Mouse (Mus musculus) heart, embryonic 11.5 days (tissue): ENCODE measurements around the gene Slmap. TPM values are rescaled to one million over a fixed set of nuclear protein-coding genes. Genes with fewer than 3 reads are reported as not detected.

ENCODE experiments used
- ATAC-seq: fragments of 200-750 bp; cut with Nextera tagmentation; replicated peaks from 2 replicates; pipeline ENCODE4 v1.8.0; 2017; ENCODE audit warnings: moderate library complexity; ENCODE audit not compliant: insufficient number of reproducible peaks, low FRiP score, low TSS enrichment
- H3K27ac ChIP-seq: fragments of 300-500 bp; sonication (generic); 2 replicates; pipeline ENCODE4 v1.5.1; 2014; ENCODE audit warnings: mild to moderate bottlenecking, low read depth, low read length
- H3K27me3 ChIP-seq: fragments of 300-500 bp; sonication (generic); 2 replicates; pipeline ENCODE4 v1.6.1; 2014; ENCODE audit warnings: mild to moderate bottlenecking, low read length, mixed read lengths; ENCODE audit not compliant: control insufficient read depth, insufficient read depth
- H3K36me3 ChIP-seq: fragments of 300-500 bp; sonication (generic); 2 replicates; pipeline ENCODE4 v1.6.1; 2014; ENCODE audit warnings: mild to moderate bottlenecking, low read length, moderate library complexity, mixed read lengths; ENCODE audit not compliant: control insufficient read depth, insufficient read depth
- H3K4me1 ChIP-seq: fragments of 300-500 bp; sonication (generic); 2 replicates; pipeline ENCODE4 v1.6.1; 2014; ENCODE audit warnings: low read length; ENCODE audit not compliant: control insufficient read depth, insufficient read depth
- H3K4me2 ChIP-seq: fragments of 300-500 bp; sonication (generic); 2 replicates; pipeline ENCODE4 v1.6.1; 2014; ENCODE audit warnings: mild to moderate bottlenecking, moderate library complexity
- H3K4me3 ChIP-seq: fragments of 300-500 bp; sonication (generic); 2 replicates; pipeline ENCODE4 v1.5.1; 2014; ENCODE audit warnings: low read depth, low read length
- H3K9ac ChIP-seq: fragments of 300-500 bp; sonication (generic); 2 replicates; pipeline ENCODE4 v1.6.1; 2014; ENCODE audit warnings: mild to moderate bottlenecking, low read depth, low read length, moderate library complexity
- H3K9me3 ChIP-seq: fragments of 300-500 bp; sonication (generic); replicated peaks from 2 replicates; pipeline ENCODE4 v1.6.1; 2016; ENCODE audit warnings: low read length; ENCODE audit not compliant: control insufficient read depth
- WGBS: fragments of 180-500 bp; shearing (Covaris S2); extraction: QIAGEN DNeasy Blood & Tissue Kit; methylation state at CpG from one replicate; pipeline ENCODE4 v1.1.7; 2014; ENCODE audit not compliant: insufficient replicate concordance; 5-methylcytosine and 5-hydroxymethylcytosine counted together
- polyA plus RNA-seq: library from polyadenylated mRNA; unstranded; fragments of >200 nt; fragmentation: Nextera tagmentation; extraction: Ambion mirVana; gene quantifications from 2 replicates; pipeline ENCODE4 v1.2.1, GENCODE M21; 2014

Slmap gene
- polyA plus RNA-seq, 1 experiment from 2014 or later: 76.2 TPM

DNA sequence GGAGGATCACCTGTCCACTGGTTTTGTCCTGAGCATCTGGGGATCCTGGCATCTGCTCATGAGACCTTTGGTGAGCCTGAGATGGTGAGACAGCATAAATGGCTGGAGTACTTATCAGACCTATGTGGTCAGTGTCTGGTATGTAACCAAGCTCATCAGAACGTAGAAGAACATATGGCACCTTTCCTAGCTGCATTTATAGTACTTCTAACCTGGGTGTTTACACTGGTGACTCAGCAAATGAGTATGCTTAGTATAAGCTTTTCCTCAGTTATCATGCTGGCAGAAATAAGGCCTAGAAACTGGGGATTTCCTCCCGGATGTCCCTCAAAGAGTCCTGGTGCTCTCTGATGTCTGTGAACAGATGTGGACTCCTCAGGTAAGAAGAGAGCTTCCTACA, 27.5 kb upstream of the Slmap start:
- Histone ChIP-seq H3K4me2 (no peak overlapping the region), H3K27ac (no peak overlapping the region), H3K9ac (no peak overlapping the region), H3K27me3 (no peaks in the 10 kb centered on the region), H3K9me3 (0 out of 2 replicates have a peak, but pooled peaks cover 4% of the 10 kb centered on the region), H3K4me3 (no peak overlapping the region), H3K36me3 (no peaks in the 10 kb centered on the region), H3K4me1 (no peaks in the 10 kb centered on the region)
- 78% methylated on average over 2 of the region's 2 CpGs for WGBS
- no peak for ATAC-seq

DNA sequence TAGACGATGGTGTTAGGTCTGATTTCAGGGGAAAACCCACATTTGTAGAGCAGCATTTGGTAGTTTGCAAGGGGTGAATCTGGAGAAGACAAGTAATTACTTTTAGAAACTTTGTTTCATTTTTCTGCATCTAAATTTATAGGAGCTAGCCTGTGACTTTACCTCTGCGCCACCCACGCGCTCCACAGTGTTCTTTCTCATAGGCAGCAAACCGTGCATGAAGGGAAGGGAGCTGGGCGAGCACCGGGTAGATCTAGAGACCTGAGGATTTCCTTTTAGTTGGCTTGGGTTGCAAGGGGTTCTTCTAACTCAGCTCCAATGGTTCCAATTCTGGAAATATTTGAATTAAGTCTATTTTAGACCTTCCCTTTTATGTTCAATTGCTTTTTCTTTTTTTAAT, 23.8 kb upstream of the Slmap start:
- Histone ChIP-seq H3K27ac (no peak overlapping the region), H3K4me1 (no peaks in the 10 kb centered on the region), H3K27me3 (no peaks in the 10 kb centered on the region), H3K4me2 (no peak overlapping the region), H3K9me3 (0 out of 2 replicates have a peak, but pooled peaks cover 4% of the 10 kb centered on the region), H3K9ac (no peak overlapping the region), H3K36me3 (no peaks in the 10 kb centered on the region), H3K4me3 (no peak overlapping the region)
- ATAC-seq: no peak
- 90% methylated on average over 7 of the region's 7 CpGs for WGBS

DNA sequence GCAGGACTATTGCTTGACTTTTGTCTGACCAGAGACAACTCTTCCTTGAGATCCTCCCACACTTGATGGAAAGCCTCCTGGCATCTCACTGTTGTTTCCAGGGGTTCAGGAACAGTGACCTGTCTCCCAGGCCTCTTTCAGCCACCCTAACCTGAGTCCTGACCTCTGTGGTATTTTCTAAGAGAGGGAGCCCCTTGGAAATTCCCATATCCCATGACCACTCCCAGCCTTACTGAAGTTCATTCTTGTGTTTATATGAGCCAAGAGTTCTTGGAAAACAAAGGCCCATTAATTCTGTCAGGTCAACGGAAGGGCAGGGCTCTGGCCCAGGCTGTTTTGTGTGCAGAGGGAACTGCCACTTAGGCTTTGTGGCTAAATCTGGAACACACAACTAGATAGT, 22.9 kb upstream of the Slmap start:
- H3K9ac ChIP-seq: no peak overlapping the region
- H3K4me3 ChIP-seq: no peak overlapping the region
- no peaks in the 10 kb centered on the region for H3K36me3 ChIP-seq
- 0 out of 2 replicates have a peak, but pooled peaks cover 4% of the 10 kb centered on the region for H3K9me3 ChIP-seq
- H3K27me3 ChIP-seq: no peaks in the 10 kb centered on the region
- no peak for ATAC-seq
- 31% methylated on average over 1 of the region's 1 CpGs for WGBS
- H3K4me2 ChIP-seq: no peak overlapping the region
- no peak overlapping the region for H3K27ac ChIP-seq
- no peaks in the 10 kb centered on the region for H3K4me1 ChIP-seq

DNA sequence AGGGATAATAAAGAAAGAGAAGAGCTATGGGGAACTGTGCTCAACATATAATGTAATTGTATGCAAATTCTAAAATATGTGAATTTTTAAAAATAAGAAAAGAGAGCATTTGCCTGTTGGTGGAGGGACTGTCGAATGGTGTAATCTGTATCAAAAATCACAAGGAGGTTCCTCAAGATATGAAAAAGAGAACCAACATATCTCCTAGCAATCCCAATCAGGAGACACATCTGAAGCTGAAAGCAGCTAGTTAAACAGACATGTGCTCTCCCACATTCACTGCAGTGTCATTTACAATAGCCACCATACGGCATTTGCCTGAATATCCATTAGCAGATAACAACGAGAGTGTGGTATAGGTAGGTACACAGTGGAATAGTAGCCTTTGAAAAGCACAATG, 18.1 kb upstream of the Slmap start:
- H3K36me3 ChIP-seq: no peaks in the 10 kb centered on the region
- no peak for ATAC-seq
- WGBS: 71% methylated on average over 3 of the region's 3 CpGs
- H3K4me2 ChIP-seq: no peak overlapping the region
- no peak overlapping the region for H3K27ac ChIP-seq
- H3K4me1 ChIP-seq: no peaks in the 10 kb centered on the region
- H3K4me3 ChIP-seq: no peak overlapping the region
- H3K27me3 ChIP-seq: no peaks in the 10 kb centered on the region
- H3K9ac ChIP-seq: no peak overlapping the region
- H3K9me3 ChIP-seq: no peaks in the 10 kb centered on the region

DNA sequence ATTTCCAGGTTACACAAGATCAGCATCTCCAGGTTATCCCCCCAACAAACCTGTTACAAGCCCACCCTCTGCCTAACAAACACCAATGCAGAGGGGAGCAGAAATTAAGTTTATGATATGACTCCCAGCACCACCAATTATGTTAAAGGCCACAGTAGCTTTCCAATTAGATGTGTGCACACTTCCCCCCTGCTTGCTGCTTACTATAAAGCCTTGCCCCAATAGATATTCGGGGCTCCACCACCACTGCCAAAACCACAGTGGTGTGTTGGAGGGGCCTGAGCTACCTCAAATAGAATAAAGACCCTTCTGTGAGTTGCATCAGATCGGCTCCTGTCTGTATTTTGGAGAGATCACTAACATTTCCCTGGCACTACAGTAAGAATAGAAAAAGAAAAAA, 17.7 kb upstream of the Slmap start:
- ATAC-seq: no peak
- no peaks in the 10 kb centered on the region for H3K36me3 ChIP-seq
- H3K4me2 ChIP-seq: no peak overlapping the region
- no peaks in the 10 kb centered on the region for H3K9me3 ChIP-seq
- H3K27me3 ChIP-seq: no peaks in the 10 kb centered on the region
- no peak overlapping the region for H3K4me3 ChIP-seq
- 66% methylated on average over 2 of the region's 2 CpGs for WGBS
- H3K27ac ChIP-seq: no peak overlapping the region
- H3K4me1 ChIP-seq: no peaks in the 10 kb centered on the region
- no peak overlapping the region for H3K9ac ChIP-seq

DNA sequence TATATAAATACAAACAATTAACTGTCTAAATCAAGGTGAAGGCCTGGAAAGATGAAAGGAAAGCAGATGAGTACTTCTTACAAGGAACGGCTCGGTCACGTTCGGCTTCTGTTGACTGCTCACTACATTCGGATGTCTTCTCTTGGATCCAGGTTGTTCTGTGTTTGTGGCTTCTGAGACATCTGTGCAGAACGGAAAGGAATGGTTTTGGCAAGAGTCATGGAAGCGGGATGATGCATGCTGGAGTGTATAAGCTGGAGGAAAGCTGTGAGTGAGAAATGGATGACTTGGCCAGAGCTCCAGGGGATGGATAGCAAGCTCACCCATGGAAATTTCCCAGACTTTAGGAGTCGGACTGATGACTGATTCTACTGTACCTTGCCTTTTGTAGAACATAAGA, 16.0 kb upstream of the Slmap start:
- 89% methylated on average over 8 of the region's 8 CpGs for WGBS
- Histone ChIP-seq H3K27ac (no peak overlapping the region), H3K4me1 (no peaks in the 10 kb centered on the region), H3K4me3 (no peak overlapping the region), H3K36me3 (no peaks in the 10 kb centered on the region), H3K9me3 (no peaks in the 10 kb centered on the region), H3K9ac (no peak overlapping the region), H3K4me2 (no peak overlapping the region), H3K27me3 (no peaks in the 10 kb centered on the region)
- ATAC-seq: no peak

DNA sequence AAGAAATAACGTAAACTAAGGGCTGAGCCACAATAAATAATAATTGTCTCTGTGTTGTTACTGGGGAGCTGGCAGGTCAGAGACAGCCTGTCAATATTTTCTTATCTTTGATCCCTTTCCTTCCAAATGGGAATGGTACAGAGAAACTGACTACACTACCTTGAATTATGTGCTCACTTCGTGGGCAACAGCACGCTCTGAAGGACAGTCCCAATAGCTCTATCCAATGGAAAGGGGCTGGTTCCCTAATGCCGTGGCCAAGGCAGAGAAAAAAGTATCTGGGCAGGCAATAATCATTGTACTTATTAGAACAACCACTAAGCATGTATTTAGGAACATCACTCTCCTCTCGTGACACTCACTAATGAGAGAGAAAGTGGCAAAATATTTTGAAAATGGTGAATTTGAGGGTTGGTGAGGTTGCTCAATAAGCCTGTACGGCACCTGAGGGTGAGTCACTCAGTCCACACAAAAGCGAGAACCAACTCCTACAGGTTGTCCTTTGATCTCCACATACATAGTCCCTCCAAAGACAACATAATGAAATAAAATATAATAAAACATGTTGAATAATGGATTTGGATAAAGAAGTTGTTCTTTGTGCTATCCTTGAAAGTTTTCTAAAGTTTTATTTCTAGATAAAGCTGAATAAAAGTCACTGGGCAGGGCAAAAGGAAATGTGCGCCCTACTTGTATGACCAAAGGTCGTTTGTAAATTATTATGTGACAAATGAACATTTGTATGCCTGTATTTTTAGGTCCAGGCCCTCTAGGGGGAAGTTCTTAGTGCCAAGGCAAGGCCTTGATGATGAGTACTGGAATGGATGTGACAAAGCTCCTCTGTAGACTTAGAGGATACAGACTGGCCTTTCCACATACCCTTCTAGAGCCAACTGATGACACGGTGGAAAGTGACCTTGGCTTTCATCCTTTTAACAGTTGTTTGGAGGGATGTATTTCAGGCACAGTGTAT, 13.1 kb upstream of the Slmap start:
- Histone ChIP-seq H3K9ac (no peak overlapping the region), H3K4me1 (no peaks in the 10 kb centered on the region), H3K9me3 (no peaks in the 10 kb centered on the region), H3K27me3 (no peaks in the 10 kb centered on the region), H3K27ac (no peak overlapping the region), H3K4me2 (no peak overlapping the region), H3K4me3 (no peak overlapping the region), H3K36me3 (no peaks in the 10 kb centered on the region)
- WGBS: 75% methylated on average over 10 of the region's 10 CpGs
- no peak for ATAC-seq

DNA sequence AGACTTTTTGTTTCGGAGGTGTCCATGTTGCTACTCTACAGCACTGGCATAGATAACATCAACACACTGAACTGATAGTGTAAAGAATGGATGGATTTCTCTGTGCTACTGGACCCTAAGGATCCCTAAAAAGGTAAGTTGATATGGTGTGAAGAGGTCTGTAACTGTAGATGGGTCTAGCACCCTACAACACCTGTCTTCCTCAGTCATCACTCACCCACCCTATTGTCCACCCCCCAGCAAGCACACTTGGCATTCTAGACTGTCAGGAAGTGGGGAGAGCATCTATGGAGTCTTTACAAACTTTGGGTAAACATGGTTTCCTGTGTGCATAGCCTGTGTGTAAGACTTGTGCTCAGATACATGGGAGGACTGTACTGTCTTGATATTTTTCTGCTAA, 7.4 kb upstream of the Slmap start:
- H3K27ac ChIP-seq: no peak overlapping the region
- no peaks in the 10 kb centered on the region for H3K4me1 ChIP-seq
- 88% methylated on average over 1 of the region's 1 CpGs for WGBS
- H3K4me3 ChIP-seq: no peak overlapping the region
- no peaks in the 10 kb centered on the region for H3K36me3 ChIP-seq
- no peaks in the 10 kb centered on the region for H3K9me3 ChIP-seq
- H3K27me3 ChIP-seq: no peaks in the 10 kb centered on the region
- H3K9ac ChIP-seq: no peak overlapping the region
- no peak overlapping the region for H3K4me2 ChIP-seq
- ATAC-seq: no peak

DNA sequence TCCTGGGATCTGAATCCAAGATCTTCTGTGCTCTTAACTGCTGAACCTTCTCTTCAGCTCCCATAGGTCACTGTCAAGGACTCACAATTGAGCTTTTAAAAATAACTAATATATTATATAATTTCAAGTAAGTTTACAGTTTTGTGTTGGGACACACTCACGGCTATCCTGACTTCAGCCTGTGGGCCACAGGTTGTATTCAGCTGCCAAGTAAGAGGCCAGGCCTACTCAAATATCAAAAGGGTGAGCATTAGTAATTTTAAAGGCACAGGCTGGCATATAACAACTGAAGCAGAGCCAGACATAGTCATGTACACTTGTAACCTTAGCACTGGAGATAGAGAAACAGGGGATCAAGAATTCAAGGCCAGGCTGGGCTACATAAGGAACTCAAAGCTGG, 5.8 kb upstream of the Slmap start:
- ATAC-seq: no peak
- H3K27me3 ChIP-seq: no peaks in the 10 kb centered on the region

More for the DNA sequence above, 5.8 kb upstream of the Slmap start:
- Histone ChIP-seq H3K9ac (no peak overlapping the region), H3K4me1 (no peaks in the 10 kb centered on the region), H3K9me3 (no peaks in the 10 kb centered on the region), H3K27ac (no peak overlapping the region), H3K4me3 (no peak overlapping the region), H3K36me3 (no peaks in the 10 kb centered on the region), H3K4me2 (no peak overlapping the region)
- 74% methylated on average over 1 of the region's 1 CpGs for WGBS
